Mouse (Mus musculus) G1E (cell line): ENCODE data around the gene Heg1.

Source experiments
- CTCF ChIP-seq: IDR thresholded peaks from 2 replicates; pipeline ENCODE4 v1.5.1; 2012; ENCODE audit warnings: low read depth, low read length, inconsistent platforms, mixed read lengths
- GATA1 ChIP-seq: IDR thresholded peaks from 2 replicates; pipeline ENCODE4 v1.6.1; 2012; ENCODE audit warnings: borderline replicate concordance, low read length, inconsistent platforms, mixed read lengths
- TAL1 ChIP-seq: conservative IDR thresholded peaks from 2 replicates; pipeline ENCODE4 v1.6.1; 2012; ENCODE audit warnings: low read depth, low read length, inconsistent platforms, mixed read lengths

- TF ChIP-seq CTCF (no peak), GATA1 (no peak), TAL1 (no peak)
Observed at GRCm38 (mm10) chr16:33687724-33688123, 3.6 kb downstream of the Heg1 start.
